Mouse (Mus musculus): ENCODE results near the gene Cela3b.

The Cela3b gene

DNA sequence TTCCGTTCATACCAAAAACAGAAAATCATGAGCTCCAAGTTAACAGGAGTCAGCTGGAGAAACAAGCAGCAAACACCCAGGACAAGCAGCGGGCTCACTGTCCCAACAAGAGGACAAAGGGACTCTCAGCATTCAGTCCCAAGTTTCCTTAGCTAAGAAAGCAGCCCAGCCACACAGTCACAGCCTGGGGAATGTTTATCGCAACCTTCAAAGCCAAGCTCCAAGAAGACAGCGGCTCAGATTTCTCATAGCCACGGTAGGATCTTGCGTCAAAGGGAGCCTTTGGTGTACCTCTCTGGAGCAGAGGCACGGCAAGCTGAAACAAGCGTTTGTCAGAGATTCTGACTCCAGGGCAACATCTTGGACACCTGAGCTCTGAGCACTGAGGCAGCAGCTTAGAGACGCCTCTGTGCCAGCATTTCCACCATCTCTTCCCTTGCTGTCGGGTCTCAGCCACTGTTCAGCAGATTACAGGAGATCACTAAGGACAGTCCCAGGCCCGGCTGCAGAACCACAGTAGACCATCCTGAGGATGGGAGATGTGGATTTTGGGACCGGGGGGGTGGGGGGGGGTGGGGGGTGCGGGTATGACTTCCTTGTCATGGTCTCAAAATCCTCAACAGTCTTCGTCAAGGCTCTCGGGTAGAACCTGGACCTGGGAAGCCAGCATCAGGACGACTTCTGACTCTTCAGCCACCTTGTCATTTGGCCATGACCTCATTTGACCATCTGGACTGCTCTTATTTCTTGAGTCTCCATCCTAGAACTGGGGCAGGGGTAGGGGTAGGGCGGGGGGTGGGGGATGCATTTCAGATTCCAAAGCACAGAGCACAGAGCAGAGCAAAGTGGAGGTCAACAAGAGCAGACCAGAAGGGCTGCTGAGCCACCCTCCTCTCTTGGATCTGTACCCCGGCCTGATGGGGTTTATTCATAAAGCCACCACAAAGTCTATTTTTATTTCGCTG lies 54.7 kb downstream of the Cela3b start:
- no peak for DNase-seq (ENCODE audit: low spot score)

DNA sequence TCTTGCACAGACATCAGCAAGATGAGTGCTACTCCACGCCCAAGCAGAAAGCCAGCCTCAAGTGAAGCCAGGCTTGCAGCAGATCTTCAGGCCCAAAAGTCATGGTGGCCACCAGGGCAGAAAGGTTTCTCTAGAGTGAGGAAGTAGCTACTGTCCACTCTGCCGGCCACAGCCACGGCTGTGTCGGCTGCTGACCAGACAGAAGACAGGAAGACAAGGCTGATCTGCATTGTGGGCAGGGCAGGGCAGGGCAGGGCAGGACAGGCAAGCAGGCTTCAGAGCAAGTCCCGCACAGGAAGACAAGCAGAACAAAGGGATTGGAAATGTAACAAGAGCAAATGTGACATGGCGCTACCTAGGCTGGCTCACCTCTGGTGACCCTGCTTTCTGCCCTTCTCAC lies 56.6 kb downstream of the Cela3b start:
- no peak for DNase-seq (ENCODE audit: low spot score)

DNA sequence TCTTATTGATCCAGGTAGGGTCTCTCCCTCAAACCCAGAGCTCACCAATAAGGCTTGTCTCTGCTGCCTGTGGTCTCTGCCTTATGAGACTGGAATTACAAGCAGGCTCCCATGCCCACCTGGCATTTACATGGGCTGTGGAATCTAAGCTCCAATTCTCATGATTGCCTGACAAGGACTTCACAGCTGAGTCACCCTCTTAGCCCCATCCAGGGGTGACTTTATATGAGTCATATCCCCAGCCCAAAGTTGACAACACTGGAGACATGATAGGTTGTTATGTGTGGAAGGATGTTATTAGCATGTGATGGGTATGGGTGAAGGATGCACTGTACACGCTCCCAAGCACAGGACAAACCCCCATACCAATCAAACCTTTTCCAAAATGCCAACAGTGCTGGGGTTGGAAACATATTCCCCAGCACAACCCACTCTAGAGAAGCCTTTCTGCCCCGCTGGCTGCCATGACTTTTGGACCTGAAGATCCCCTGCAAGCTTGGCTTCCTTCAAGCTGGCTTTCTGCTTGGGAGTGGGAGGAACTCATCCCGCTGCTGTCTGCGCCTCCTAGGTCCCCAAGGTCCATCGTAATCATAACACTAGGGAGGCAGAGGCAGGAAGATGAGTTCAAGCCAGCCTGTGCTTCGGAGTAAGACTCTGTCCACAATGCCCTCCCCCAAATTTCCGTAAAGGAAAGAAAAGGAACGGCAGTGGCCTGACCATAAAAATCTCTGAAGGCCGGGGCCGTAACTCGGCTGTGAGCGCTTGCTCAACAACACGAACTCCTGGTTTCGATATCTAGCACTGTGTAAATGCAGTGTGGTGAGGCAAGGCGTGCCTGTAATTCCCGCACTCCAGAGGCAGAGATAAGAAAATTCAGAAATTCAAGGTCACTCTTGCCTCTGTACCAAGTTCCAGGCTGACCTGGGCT lies 58.5 kb downstream of the Cela3b start:
- DNase-seq (ENCODE audit: low spot score) = no peak
